Mouse (Mus musculus) embryonic facial prominence, embryonic 14.5 days (tissue): ENCODE data around the gene Snx6. TPM values are rescaled to one million over a fixed set of nuclear protein-coding genes. Genes with fewer than 3 reads are reported as not detected.
A peak's percentile ranks its signal among the peaks of the same experiment; 100 is the strongest.

Source experiments
- ATAC-seq: fragments of 200-750 bp; cut with Nextera tagmentation; 2 replicates; pipeline ENCODE4 v1.8.0; 2017; ENCODE audit warnings: low read depth, moderate number of reproducible peaks, moderate TSS enrichment
- DNase-seq: peaks from one replicate; pipeline ENCODE4 v3.0.0-alpha.2; 2015; ENCODE audit warnings: low spot score
- H3K27ac ChIP-seq: fragments of 300-500 bp; sonication (generic); replicated peaks from 2 replicates; pipeline ENCODE4 v1.5.1; 2014; ENCODE audit warnings: low read depth, mild to moderate bottlenecking, low read length, moderate library complexity
- H3K27me3 ChIP-seq: fragments of 300-500 bp; sonication (generic); replicated peaks from 2 replicates; pipeline ENCODE4 v1.6.1; 2014; ENCODE audit warnings: low read length; ENCODE audit not compliant: control insufficient read depth, insufficient read depth
- H3K36me3 ChIP-seq: fragments of 300-500 bp; sonication (generic); 2 replicates; pipeline ENCODE4 v1.6.1; 2014; ENCODE audit warnings: low read length, mixed read lengths; ENCODE audit not compliant: control insufficient read depth, insufficient read depth
- H3K4me1 ChIP-seq: fragments of 300-500 bp; sonication (generic); 2 replicates; pipeline ENCODE4 v1.6.1; 2014; ENCODE audit warnings: antibody characterized with exemption, low read length; ENCODE audit not compliant: control insufficient read depth, insufficient read depth
- H3K4me2 ChIP-seq: fragments of 300-500 bp; sonication (generic); 2 replicates; pipeline ENCODE4 v1.6.1; 2014; ENCODE audit warnings: low read depth, mild to moderate bottlenecking, low read length, moderate library complexity, mixed read lengths
- H3K4me3 ChIP-seq: fragments of 300-500 bp; sonication (generic); 2 replicates; pipeline ENCODE4 v1.5.1; 2014; ENCODE audit warnings: low read depth, mild to moderate bottlenecking, low read length
- H3K9ac ChIP-seq: fragments of 300-500 bp; sonication (generic); 2 replicates; pipeline ENCODE4 v1.6.1; 2014; ENCODE audit warnings: low read depth, mild to moderate bottlenecking, low read length, moderate library complexity, mixed read lengths
- H3K9me3 ChIP-seq: fragments of 300-500 bp; sonication (generic); 2 replicates; pipeline ENCODE4 v1.6.1; 2016; ENCODE audit warnings: low read length; ENCODE audit not compliant: control insufficient read depth
- WGBS: fragments of 180-500 bp; shearing (Covaris S2); extraction: QIAGEN DNeasy Blood & Tissue Kit; methylation state at CpG from one replicate; pipeline ENCODE4 v1.1.7; 2014; 5-methylcytosine and 5-hydroxymethylcytosine counted together
- polyA plus RNA-seq: library from polyadenylated mRNA; unstranded; fragments of >200 nt; fragmentation: Nextera tagmentation; extraction: Ambion mirVana; gene quantifications from 2 replicates; pipeline ENCODE4 v1.2.1, GENCODE M21; 2014

Gene Snx6
- polyA plus RNA-seq, 1 experiment from 2014 or later, result 171 TPM

DNA sequence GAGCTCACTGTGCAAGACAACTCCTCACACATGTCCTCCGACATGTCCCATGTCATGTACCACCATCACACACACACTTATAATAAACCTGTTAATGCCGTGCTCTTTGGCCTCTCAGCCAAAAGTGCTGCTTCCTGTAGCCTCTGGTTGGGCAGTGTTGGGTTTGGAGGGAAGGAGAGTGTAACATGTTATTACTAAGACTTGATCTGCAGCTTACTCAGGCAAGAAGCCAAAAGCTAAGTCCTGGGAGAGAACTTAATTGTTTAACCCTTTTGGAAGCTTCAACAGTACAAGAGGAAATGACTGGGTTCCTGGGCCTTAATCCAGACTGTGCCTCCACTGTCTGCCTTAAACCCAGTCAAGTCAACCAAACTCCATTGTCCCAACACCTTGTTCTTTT lies 14.6 kb upstream of the Snx6 start:
- Histone ChIP-seq H3K9ac (no peak overlapping the region), H3K9me3 (no peaks in the 10 kb centered on the region), H3K4me1 (no peaks in the 10 kb centered on the region), H3K27ac (no peak overlapping the region), H3K4me3 (no peak overlapping the region), H3K4me2 (no peak overlapping the region), H3K27me3 (no peaks in the 10 kb centered on the region), H3K36me3 (no peaks in the 10 kb centered on the region)
- 76% methylated on average over 2 of the region's 2 CpGs for WGBS
- peak; percentile 66 for DNase-seq
- peak; percentile 37; the same call in 1 of the 2 replicates for ATAC-seq

DNA sequence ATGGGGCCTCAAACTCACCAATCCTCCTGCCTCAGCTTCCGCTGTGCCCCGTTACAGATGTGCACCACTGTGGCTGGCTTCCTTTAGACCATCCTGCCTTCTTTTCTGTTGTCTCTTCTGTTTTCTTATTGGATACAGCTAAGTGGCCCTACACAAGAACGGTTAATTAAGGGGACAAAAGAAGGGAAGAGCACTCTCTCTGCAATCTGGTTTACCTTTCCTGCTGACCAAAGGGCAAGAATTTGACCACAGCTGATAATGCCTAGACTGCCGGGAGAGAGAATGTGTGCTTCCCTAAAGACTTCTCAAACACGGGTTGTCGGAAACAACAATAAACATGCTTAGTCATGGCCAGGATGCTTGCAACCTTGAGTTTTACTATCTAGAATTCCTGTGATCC lies 12.0 kb upstream of the Snx6 start:
- WGBS, result 52% methylated on average over 6 of the region's 6 CpGs
- H3K36me3 ChIP-seq, result no peaks in the 10 kb centered on the region
- no peaks in the 10 kb centered on the region for H3K9me3 ChIP-seq
- no peaks in the 10 kb centered on the region for H3K4me1 ChIP-seq
- no peak overlapping the region for H3K9ac ChIP-seq
- DNase-seq, result no peak
- H3K27me3 ChIP-seq, result no peaks in the 10 kb centered on the region
- H3K27ac ChIP-seq, result no peak overlapping the region
- no peak overlapping the region for H3K4me2 ChIP-seq
- no peak for ATAC-seq
- H3K4me3 ChIP-seq, result no peak overlapping the region

DNA sequence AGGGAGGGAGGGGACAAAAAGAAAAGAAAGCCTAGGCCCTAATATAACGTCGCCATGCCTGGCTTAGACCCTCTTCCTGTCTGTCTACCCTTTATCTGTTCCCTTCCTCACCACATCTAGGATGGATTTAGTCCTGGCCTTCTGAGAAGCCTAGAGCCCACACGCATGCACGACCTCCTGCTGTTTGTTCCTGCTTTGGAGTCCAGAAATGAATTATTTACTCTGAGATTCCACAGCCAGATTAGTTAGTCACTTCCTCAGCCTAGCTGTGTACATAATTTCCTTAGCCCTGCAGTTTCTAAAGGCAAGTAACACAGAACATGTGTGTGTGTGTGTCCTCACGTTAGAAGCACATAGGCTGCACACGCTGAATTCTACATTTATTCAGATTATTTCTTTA lies 10.6 kb upstream of the Snx6 start:
- no peak for ATAC-seq
- 56% methylated on average over 6 of the region's 6 CpGs for WGBS
- H3K27ac ChIP-seq, result no peak overlapping the region

GRCm38 (mm10) chr12:54805254-54806002 lies 9.9 kb upstream of the Snx6 start:
- Histone ChIP-seq H3K4me2 (no peak overlapping the region), H3K27ac (no peak overlapping the region), H3K36me3 (no peaks in the 10 kb centered on the region), H3K9ac (no peak overlapping the region), H3K4me3 (no peak overlapping the region), H3K4me1 (no peaks in the 10 kb centered on the region), H3K9me3 (no peaks in the 10 kb centered on the region), H3K27me3 (no peaks in the 10 kb centered on the region)
- whole genome bisulfite sequencing, result 73% methylated on average over 6 of the region's 6 CpGs
- no peak for DNase-seq
- ATAC-seq, result no peak

More for the DNA sequence above, 10.6 kb upstream of the Snx6 start:
- no peak overlapping the region for H3K4me3 ChIP-seq
- H3K36me3 ChIP-seq, result no peaks in the 10 kb centered on the region
- no peak overlapping the region for H3K9ac ChIP-seq
- no peaks in the 10 kb centered on the region for H3K27me3 ChIP-seq
- no peaks in the 10 kb centered on the region for H3K4me1 ChIP-seq
- H3K9me3 ChIP-seq, result no peaks in the 10 kb centered on the region
- H3K4me2 ChIP-seq, result no peak overlapping the region
- no peak for DNase-seq

GRCm38 (mm10) chr12:54803531-54803930 lies 8.0 kb upstream of the Snx6 start:
- 83% methylated on average over 3 of the region's 3 CpGs for WGBS
- Histone ChIP-seq H3K9me3 (no peaks in the 10 kb centered on the region), H3K4me3 (no peak overlapping the region), H3K27me3 (no peaks in the 10 kb centered on the region), H3K36me3 (no peaks in the 10 kb centered on the region), H3K4me1 (no peaks in the 10 kb centered on the region), H3K27ac (no peak overlapping the region), H3K4me2 (no peak overlapping the region), H3K9ac (no peak overlapping the region)
- ATAC-seq, result no peak
- DNase-seq, result no peak

- 86% methylated on average over 8 of the region's 8 CpGs for WGBS
- 0 out of 2 replicates have a peak, but pooled peaks cover 11% of the 10 kb centered on the region for H3K36me3 ChIP-seq
- H3K4me1 ChIP-seq, result peaks cover 10% of the 10 kb centered on the region
- no peak overlapping the region for H3K4me2 ChIP-seq
- H3K9ac ChIP-seq, result no peak overlapping the region
- DNase-seq, result no peak
- ATAC-seq, result no peak
- no peaks in the 10 kb centered on the region for H3K27me3 ChIP-seq
- H3K9me3 ChIP-seq, result no peaks in the 10 kb centered on the region
- H3K27ac ChIP-seq, result no peak overlapping the region
- no peak overlapping the region for H3K4me3 ChIP-seq
These were observed 1.2 kb upstream of the Snx6 start for GRCm38 (mm10) chr12:54796516-54797195.

DNA sequence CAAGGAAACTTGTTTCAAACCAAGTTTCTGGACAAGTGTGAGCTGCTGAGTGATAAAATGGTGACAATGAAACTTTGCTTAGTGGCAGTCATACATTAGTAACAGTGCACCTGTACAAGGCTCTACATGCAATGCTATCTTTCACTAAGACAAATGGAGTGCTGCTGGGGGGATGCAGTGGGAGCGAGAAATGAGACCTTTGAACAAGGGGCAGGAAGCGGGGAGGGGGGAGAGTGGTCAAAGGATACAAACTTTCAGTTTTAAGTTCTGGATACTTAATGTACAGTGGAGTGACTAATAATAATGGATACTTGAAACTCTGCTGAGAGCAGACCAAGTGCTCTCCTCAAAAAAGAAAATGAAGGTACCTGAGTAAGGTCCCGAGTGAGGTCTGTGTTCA lies 1.1 kb downstream of the Snx6 start:
- no peaks in the 10 kb centered on the region for H3K27me3 ChIP-seq
- ATAC-seq (no peak), DNase-seq (no peak)
- H3K9me3 ChIP-seq, result no peaks in the 10 kb centered on the region
- H3K4me3 ChIP-seq, result peak overlapping the region; percentile 98
- no peak overlapping the region for H3K27ac ChIP-seq
- H3K4me1 ChIP-seq, result peaks cover 15% of the 10 kb centered on the region
- peak overlapping the region; percentile 98 for H3K9ac ChIP-seq
- peak overlapping the region; percentile 61 for H3K4me2 ChIP-seq
- H3K36me3 ChIP-seq, result 0 out of 2 replicates have a peak, but pooled peaks cover 11% of the 10 kb centered on the region
- 23% methylated on average over 3 of the region's 3 CpGs for WGBS

GRCm38 (mm10) chr12:54791465-54791864 lies 4.0 kb downstream of the Snx6 start:
- ATAC-seq (no peak), DNase-seq (peak; percentile 23)
- no peak overlapping the region for H3K4me2 ChIP-seq
- peaks cover 20% of the 10 kb centered on the region for H3K4me1 ChIP-seq
- no peak overlapping the region for H3K4me3 ChIP-seq
- no peak overlapping the region for H3K27ac ChIP-seq
- H3K36me3 ChIP-seq, result 0 out of 2 replicates have a peak, but pooled peaks cover 11% of the 10 kb centered on the region
- H3K9me3 ChIP-seq, result no peaks in the 10 kb centered on the region
- H3K27me3 ChIP-seq, result no peaks in the 10 kb centered on the region
- WGBS, result 76% methylated on average over 8 of the region's 8 CpGs
- H3K9ac ChIP-seq, result no peak overlapping the region
